Mouse (Mus musculus) heart, postnatal 14 days (tissue): ENCODE measurements around the gene Tppp3. TPM values are rescaled to one million over a fixed set of nuclear protein-coding genes. Genes with fewer than 3 reads are reported as not detected.
A peak's percentile ranks its signal among the peaks of the same experiment; 100 is the strongest.

Experiments used
- DNase-seq, 2 experiments: peaks; one replicate each; pipeline ENCODE4 v3.0.0; 2021 to 2022
- intact Hi-C: fragments of 180-260 bp; cut with DNase I; formaldehyde crosslinking; loops from one replicate; pipeline ENCODE4 v1.15.1; 2025
- total RNA-seq, 2 experiments: library from RNA; stranded (reverse); gene quantifications; 2 replicates each; pipeline ENCODE4 v1.2.3; 2021

Tppp3 gene
- total RNA-seq, 2 experiments from 2014 or later: 47.7 to 50.1 TPM

DNA sequence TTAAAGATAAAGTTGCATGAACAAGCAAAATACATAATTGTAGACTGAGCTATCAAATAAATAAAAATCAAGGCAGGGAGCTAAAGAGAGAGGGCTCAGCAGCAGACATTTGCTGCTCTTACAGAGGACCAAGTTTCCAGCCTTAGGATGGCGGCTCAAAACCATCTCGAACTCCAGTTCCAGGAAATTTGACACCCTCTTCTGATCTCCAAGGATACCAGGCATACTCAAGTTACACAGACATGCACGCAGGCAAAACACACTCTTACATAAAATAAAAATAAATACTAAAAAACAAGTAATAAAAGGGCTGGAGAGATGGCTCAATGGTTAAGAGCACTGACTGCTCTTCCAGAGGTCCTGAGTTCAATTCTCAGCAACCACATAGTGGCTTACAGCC, 22.2 kb upstream of the Tppp3 start:
- intact Hi-C loops: no loop called here
- no peak for DNase-seq

DNA sequence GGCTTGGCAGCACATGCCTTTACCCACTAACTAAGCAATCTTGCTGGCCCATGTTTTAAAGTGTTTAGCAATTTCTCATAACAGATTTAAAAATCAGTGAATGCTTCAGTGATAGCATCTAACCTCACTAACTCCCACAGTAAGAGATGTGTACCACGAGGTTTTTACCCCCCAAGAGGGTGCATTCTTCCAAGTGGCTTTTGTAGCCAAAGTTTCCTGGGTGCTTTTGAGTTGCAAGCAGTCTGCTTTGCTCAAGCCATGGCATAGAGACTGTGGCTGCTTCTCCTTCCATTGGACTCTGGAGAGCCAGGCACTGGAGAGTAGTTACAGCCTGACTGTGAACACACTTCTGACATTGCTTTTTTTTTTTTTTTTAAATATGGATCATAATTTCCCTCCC, 18.0 kb upstream of the Tppp3 start:
- no peak for DNase-seq
- intact Hi-C loops: no loop called here

DNA sequence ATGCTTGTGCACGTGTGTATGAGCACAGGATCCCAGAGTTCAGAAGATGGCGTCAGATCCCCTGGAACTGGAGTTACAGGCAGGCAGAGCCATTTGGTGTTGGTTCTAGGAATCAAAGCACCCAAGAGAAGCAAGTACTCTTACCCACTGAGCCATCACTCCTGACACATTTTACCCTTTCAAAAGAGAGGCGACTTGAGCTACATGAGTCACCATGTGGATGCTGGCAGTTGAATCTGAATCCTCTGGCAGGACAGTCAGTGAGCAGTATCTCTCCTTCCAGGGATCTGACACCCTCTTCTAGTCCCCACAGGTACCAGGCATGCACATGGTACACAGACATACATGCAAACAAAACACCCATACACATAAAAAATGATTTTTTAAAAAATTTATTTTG, 16.8 kb upstream of the Tppp3 start:
- DNase-seq: no peak
- intact Hi-C loops: no loop called here

DNA sequence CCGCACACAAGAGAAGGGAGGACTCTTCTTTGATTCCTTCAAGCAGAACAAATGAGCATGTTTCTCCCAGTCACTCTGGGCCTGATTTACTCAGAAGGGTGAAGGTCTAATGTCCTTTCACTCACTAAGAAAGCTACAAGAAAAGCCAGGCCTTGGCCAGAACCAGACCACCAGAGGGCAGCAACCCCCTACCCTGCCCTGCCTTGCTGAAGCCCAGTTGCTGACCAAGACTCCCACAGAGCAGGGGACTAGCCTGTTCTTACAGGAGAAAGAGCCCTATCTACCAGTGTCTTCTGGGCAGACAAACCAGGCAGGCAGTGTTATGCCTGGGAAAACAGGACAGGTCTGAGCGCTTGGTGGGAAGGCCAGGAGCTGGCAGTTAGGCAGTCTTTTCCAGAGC, 13.1 kb upstream of the Tppp3 start:
- peak; percentile 75 to 80 for DNase-seq
- intact Hi-C loops: loop anchor here (1.0 kb wide), 1 partner anchor 48 kb away; no protein-coding TSS in a partner anchor

DNA sequence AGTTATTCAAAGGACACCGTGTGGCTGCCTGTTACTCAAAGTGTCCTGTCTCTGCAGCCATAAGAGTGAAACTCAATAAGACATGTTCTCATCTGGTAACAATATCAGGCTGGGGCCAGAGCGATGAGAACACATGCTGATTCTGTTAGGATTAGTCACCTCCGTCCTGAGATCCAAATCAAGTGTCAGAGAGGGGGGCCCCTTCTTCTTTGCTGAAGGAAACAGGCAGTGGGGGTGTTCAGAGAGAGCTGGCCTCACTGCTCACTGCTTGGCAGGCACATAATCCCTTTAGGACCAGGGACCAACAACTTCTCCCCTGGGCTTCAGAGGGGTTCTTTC, 12.7 kb upstream of the Tppp3 start:
- intact Hi-C loops: loop anchor here (1.0 kb wide), 1 partner anchor 48 kb away; no protein-coding TSS in a partner anchor
- no peak for DNase-seq

DNA sequence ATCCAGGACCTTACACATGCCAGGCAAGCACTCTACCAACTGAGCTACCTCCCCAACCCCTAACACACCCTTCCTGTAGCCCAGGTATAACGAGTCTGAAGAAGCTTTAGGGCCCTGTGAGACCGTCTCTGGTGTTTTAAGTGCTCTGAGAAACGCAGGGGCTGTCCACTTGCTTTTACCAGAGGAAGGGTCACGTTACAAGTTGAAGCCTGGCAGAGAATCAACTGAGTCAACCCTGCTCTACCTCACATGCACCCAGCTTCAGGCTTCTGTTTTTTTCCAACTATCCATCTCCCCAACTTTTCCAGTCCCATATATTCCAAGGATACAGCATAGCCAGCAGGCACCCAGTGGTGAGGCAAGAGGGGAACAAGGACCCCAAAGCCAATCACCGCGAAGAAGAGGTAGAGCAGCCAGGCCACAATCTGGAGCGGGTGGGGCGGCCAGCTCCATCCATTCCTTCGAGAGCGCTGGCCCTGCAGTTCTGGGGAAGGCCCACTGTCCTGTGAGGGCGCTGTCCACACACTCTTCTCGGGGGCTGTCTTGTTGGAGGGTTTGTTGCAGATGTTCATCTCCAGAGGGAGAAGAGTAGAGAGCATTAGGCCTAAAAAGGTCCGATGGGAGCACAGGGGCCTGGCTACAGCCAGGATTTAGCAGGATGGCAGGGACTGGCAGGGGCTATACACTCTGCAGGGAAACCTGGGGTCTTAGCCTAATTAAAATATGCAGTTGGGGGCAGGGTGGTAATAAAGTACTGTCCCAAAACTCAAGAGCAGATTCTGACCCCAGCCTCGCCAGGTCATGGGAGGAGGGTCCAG, 12.1 kb upstream of the Tppp3 start:
- peak; percentile 70 to 79 for DNase-seq
- intact Hi-C loops: loop anchor here (1.0 to 2.0 kb wide), 2 partner anchors 49 to 69 kb away; no protein-coding TSS in a partner anchor

DNA sequence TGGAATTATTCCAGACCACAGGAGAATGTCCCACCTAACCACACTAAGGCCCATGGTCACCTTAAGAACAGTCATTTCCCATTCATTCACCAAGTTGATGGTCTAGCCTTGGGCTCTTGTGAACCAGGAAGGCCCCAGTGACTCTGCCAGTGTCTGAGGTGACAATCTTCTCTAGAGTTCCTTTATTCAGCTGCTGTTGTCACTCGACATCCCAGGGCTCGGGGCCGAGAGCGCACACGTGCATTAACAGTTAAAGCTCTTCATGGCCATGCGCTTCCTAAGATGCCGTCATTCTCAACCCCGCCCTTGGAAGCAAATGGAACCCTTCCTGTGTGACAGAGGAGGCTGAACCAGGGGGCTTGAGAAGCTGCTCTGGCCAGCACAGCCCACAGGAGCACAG, 10.8 kb upstream of the Tppp3 start:
- intact Hi-C loops: loop anchor here (2.0 kb wide), 1 partner anchor 71 kb away; no protein-coding TSS in a partner anchor
- no peak for DNase-seq

DNA sequence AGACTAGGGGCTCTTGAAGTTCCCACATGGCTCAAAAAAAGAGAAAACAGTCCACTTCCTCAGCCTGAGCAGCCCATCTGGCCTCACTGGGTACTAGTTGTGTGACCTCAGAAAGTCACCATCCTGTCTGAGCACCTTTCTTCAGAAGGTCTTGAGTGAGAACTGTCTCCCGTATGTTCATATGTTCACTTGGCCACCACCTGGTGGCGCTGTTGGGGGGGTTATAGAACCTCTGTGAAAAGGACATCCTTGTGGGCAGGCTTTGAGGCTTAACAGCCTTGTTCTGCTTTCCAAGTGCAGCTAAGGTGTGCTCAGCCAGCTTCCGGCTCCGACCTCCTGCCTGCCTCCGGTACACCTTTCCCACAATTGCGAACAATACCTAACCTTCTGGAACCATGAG, 10.1 kb upstream of the Tppp3 start:
- intact Hi-C loops: no loop called here
- peak; percentile 32 to 59 for DNase-seq

DNA sequence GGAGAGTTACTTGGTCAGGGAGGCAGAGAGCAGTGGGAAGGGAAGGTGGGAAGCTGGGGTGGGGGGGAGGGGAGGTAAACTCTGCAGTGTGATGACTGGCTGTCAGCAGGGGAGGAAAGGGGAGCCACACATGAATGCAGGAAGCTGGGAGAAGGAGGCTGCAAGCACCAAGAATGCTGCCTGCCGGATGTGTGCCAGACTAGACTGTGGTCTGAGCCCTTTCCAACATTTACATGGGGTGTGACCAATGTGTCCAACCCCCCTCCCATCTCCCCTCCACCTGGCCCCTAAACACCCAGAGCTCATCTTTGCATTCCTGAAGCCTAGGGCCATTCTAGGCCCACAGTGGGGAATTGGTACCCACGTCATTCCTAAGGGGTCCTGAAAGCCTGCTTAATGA, 9.7 kb upstream of the Tppp3 start:
- intact Hi-C loops: no loop called here

DNA sequence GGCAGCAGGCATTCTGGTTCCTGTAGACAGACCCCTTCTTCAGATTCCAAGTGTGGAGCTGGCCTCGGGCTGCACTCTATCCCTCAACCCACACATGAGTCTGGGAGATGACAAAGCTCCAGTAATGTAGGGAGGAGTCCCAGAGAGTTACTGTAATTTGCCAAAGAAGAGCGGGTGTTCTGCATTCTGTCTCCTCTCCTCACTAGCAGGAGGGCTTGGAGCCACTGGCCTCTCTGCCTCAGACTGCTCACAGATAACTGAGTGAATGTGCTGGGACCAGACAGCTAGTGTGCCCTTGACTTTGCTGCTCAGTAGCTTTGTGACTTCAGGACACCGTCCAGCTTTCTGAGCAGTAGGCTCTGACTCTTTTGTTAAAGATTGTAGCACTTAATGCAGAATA, 6.5 kb upstream of the Tppp3 start:
- DNase-seq: no peak
- intact Hi-C loops: loop anchor here (5.0 kb wide), 3 partner anchors 35 to 115 kb away; partner anchors contain the start of genes Kctd19 and Lrrc36

More for the DNA sequence above, 9.7 kb upstream of the Tppp3 start:
- DNase-seq: no peak

DNA sequence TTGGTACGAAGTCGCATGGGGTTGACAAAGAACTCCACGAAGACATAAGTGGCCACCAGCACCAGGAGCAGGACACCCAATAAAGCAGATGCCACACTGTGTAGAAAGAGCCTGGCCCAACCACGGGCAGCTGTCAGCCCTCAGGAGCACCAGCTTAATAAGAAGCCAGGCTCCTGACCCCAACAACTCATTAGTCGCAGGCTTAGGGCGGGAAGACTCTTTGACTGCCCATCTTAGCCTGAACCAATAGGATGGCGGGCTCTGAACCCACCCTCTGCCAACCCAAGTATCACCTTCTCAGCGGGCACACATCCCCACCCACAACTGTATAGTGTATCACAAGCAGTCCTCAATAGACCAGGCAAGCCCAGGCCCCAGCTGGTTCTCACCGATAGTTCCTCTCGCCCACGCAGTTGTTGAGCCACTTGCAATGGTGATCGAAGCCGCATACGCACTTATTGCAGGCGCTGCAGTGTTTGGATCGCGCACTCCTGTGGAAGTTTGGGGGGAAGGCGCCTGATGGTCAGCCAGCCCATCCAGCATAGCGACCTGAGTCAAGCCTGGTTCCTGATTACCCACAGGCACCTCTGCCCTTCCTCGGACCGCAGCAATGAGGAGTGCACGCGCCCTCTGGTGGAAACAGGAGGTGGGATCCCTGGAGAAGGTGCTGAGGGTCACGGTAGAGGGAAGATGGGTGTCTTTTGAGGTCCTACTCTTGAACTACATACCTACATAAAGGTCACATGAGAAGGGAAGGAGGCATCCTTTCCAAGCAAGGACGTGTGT, 5.5 kb upstream of the Tppp3 start:
- DNase-seq: peak; percentile 73 to 77
- intact Hi-C loops: loop anchor here (5.0 kb wide), 3 partner anchors 35 to 115 kb away; partner anchors contain the start of genes Kctd19 and Lrrc36

DNA sequence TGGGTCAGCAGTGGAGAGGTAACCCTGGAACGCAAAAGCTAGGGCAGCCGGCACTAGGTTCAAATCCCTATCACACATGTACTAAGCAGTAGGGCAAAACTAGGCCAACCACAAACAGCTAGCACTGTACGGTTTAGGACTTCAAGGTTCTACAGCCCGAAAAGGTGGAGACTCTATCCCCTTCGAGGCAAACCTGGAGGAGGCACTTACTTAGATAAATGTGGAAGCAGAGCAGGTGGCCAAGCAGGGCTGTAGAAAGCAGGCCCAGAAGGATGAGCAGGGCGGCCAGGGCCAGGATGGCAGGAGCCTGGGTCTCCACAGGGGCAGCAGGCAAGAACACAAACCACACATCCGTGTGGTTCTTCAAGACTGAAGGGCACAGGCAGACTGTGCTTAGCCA, 4.8 kb upstream of the Tppp3 start:
- intact Hi-C loops: loop anchor here (5.0 kb wide), 3 partner anchors 34 to 114 kb away; partner anchors contain the start of genes Kctd19 and Lrrc36
- DNase-seq: no peak

DNA sequence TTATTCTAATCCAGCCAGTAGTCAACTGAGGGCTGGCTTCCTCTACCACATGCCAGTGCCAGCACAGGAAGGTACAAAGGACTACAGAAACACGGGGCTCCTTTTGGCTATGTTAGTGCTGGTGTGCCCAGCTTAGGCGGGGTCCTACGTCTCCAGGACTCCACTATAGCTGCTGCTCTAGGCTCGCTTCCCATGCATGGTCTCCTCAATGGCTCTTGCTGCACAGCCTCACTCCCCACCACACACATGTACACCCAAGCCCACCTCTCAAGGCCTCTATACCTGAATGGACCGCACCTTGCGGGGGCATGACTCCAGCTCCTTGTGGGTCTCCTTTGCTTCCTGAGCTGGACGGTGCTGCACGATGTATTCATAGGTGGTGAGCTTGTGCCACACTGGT, 4.4 kb upstream of the Tppp3 start:
- no peak for DNase-seq
- intact Hi-C loops: loop anchor here (5.0 kb wide), 3 partner anchors 33 to 113 kb away; partner anchors contain the start of genes Kctd19 and Lrrc36

DNA sequence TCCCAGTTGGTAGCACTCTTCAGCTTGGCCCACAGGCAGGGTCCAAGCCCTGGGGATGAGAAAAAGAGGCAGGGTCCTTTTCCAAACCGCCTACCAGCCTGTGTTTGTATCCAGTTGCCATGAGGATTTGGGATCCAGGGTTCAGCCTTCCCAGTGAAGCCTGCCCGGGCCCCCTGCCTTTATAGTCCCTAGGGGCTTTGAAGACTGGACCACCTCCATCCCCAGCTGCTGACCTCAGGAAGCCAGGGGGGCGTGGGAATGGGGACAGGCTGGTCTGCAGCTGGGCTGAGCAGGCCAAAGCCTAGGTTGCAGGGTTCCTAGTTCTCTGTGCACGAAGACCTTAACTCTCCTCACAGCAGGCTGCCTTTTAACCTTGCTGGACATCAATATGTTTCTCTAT, 3.9 kb upstream of the Tppp3 start:
- peak; percentile 75 to 79 for DNase-seq
- intact Hi-C loops: loop anchor here (5.0 kb wide), 3 partner anchors 33 to 113 kb away; partner anchors contain the start of genes Kctd19 and Lrrc36

DNA sequence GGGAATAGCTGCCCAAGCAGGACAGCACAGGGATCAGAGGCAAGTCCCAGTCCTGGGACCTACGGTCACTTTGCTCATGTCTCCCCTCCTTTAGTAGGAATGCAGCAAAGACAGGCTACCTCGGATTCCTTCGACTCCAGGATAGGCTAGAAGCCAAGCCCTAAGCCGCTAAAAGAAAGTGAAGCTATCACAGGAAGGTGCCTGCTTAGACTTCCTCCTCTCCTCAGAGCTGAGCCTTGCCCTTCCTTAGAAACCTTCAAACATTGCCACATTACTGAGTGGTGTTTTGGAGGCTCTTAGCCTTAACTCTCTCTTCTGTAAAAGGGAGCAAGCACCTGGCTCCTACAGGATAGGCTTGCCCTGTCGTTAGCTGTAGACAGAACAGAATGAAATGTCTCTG, 3.4 kb upstream of the Tppp3 start:
- intact Hi-C loops: loop anchor here (5.0 kb wide), 3 partner anchors 32 to 112 kb away; partner anchors contain the start of genes Kctd19 and Lrrc36
- no peak for DNase-seq

DNA sequence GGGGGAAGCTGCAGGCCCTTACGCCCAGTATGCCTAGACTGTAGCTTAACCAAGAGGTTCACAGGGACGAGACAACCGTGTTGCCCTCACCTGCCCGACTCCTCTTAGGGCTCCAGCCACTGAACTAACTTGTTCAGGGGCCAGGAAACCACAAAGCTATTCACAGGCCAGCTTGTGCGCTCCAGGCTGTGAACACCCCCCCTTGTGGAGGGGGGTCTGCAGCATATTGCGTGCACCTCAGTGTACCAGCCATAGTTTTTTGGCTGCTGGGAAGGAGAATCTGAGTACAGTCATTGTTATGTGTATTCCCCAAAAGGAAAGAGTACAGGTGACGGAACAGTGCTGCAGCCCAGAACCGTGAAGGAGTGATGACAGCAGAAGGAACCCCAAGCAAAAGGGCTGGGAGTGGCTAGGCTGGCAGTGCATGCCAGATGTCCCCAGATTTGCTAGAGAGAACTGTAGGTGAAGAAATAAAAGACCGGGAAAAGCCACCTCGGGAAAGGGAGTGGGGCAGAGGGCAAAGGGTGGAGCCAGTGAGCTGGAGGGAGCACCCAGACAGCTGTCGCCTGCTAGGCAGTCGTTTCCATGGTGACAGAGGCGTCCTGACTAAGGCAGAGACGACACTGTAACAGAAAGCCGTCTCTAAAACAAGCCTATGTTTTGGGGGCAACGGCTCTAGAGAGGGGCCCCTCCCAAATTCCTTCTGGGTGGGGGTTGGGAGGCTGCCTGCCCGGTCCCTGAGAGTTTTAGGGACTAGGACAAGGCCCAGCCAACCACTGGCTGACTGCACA, 2.7 kb upstream of the Tppp3 start:
- intact Hi-C loops: no loop called here
- peak; percentile 61 to 69 for DNase-seq

DNA sequence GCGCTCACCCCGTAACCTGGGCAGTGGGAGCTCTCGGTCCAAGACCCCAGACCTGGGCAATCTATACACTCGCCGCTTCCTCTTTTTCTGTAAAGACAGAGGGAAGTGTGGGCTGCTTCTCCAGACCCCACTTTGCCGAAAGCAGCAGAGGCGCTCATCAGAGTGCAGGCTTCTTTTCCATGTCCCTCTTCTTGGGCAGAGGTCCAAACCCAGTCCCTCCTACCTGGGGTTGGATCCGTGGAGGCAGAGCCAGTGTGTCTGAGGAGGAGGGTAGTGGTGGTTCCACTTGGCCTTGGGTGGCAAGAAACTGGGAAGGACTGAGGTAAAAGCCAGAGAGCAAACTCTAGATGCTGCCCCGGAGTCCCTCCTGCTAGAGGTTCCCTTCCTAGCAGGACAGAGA, 1.7 kb upstream of the Tppp3 start:
- DNase-seq: no peak
- intact Hi-C loops: no loop called here

DNA sequence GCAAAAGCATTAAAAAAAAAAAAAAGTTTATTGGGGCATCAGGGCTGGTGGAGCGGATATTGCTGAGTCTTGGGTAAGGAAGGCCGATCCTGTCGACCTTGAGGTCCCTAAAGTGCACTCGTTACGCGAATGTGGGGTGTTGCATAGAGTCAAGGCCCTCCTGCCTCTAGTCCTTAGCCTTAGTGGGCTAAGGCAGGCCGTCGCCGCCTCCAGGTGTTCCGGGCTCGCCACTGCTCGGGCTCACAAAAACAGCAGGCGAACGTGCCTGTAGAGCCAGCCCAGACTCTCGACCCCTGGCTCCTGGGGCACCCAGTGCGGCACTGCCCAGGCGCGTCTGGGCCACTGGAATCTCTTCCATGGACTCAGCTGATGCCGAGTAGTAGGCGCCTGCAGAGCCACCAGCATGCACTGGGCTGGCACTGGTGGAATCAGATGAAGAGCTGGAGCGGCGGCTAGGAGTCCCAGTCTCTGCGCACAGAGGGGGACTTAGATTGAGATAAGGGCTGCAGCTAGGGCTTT, 1.1 kb upstream of the Tppp3 start:
- DNase-seq: no peak
- intact Hi-C loops: no loop called here

DNA sequence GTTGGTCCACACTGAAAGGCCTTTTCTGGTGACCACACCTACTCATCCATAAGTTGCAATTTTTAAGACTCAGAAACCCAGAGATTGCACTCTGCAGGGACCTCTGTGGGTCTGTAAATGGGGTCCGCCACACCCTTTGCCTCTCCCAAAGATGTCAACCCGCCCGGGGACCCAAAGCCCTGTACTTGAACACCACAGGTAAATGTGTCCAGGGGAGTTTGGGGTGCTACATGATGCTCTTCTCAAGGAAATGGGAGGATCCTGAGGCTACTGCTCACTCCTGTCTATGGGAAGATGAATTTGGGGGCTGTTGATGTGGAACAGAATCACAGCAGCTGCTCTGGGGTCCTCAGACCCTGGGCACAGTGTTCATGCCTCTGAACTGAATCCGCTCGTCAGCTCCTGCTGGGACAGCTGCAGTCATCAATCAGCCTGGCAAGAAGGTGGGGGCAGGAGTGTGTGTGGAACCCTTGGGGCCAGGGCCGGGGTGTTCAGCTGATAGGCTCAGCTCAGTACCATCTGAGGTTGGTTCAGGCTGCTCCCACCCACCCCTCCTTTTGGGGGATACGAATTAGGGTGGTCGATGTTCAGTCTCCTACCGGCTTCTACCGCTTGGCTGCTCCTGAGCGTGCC, 529 bp downstream of the Tppp3 start:
- intact Hi-C loops: no loop called here
- DNase-seq: no peak

DNA sequence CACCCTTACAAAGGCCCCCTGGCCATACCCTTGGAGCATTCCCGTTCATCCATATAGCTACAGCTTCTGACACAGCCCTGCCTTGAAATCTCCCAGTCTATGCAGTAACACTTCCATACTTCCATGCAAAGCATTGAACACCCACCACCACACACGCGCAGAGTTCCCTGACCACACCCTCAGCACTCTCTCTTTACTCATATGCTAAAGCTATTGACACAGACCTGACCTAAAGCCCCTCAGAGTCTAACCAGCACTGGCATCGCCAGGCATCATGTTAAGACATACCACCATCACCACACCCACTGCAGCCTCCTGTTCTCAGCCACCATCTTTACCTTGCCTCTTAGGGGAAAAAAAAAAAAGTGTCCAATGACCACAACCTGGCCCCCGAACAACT, 1.1 kb downstream of the Tppp3 start:
- no peak for DNase-seq
- intact Hi-C loops: no loop called here
